Mouse (Mus musculus): ENCODE measurements around the gene Arntl2. TPM values are rescaled to one million over a fixed set of nuclear protein-coding genes. Genes with fewer than 3 reads are reported as not detected.
A peak's percentile ranks its signal among the peaks of the same experiment; 100 is the strongest.
"Not testable (repeated sequence)": the region's sequence is repeated elsewhere in the genome, so short reads cannot be mapped to it uniquely, and the experiment has no call there.

The Arntl2 gene
- polyA plus RNA-seq, 1 experiment from 2014 or later, result 2.9 TPM

GRCm38 (mm10) chr6:146770808-146771207 is 25.0 kb upstream of the Arntl2 start:
- Histone ChIP-seq H3K27me3 (ENCODE audit: control insufficient read depth, insufficient read depth, low read length) (no peaks in the 10 kb centered on the region), H3K9ac (ENCODE audit: low read length) (no peak overlapping the region), H3K9me3 (replicated peaks; ENCODE audit: control insufficient read depth, low read length) (no peaks in the 10 kb centered on the region), H3K27ac (ENCODE audit: low read length) (no peak overlapping the region), H3K4me3 (ENCODE audit: low read length) (no peak overlapping the region), H3K4me2 (ENCODE audit: low read depth, low read length) (no peak overlapping the region), H3K36me3 (ENCODE audit: control insufficient read depth, insufficient read depth) (peaks cover 53% of the 10 kb centered on the region), H3K4me1 (ENCODE audit: control insufficient read depth, insufficient read depth, low read length) (no peaks in the 10 kb centered on the region)
- 82% methylated on average over 5 of the region's 5 CpGs for WGBS
- ATAC-seq (replicated peaks; ENCODE audit: extremely low read depth, insufficient read depth, low FRiP score), result no peak

GRCm38 (mm10) chr6:146775864-146776263 is 20.0 kb upstream of the Arntl2 start:
- not testable (repeated sequence) for H3K27ac ChIP-seq (ENCODE audit: low read length); H3K4me2 ChIP-seq (ENCODE audit: low read depth, low read length); ATAC-seq (replicated peaks; ENCODE audit: extremely low read depth, insufficient read depth, low FRiP score); H3K9ac ChIP-seq (ENCODE audit: low read length); H3K27me3 ChIP-seq (ENCODE audit: control insufficient read depth, insufficient read depth, low read length); H3K9me3 ChIP-seq (replicated peaks; ENCODE audit: control insufficient read depth, low read length); H3K4me3 ChIP-seq (ENCODE audit: low read length)
- Histone ChIP-seq H3K36me3 (ENCODE audit: control insufficient read depth, insufficient read depth) (peaks cover 27% of the 10 kb centered on the region), H3K4me1 (ENCODE audit: control insufficient read depth, insufficient read depth, low read length) (peaks cover 14% of the 10 kb centered on the region)
- 66% methylated on average over 8 of the region's 8 CpGs for WGBS

- peak; percentile 76 for ATAC-seq (replicated peaks; ENCODE audit: extremely low read depth, insufficient read depth, low FRiP score)
- 0 out of 2 replicates have a peak overlapping the region, but pooled peaks have one; percentile 16 for H3K27ac ChIP-seq (ENCODE audit: low read length)
Observed at GRCm38 (mm10) chr6:146776610-146777389, 19.1 kb upstream of the Arntl2 start.

GRCm38 (mm10) chr6:146778055-146778454 is 17.8 kb upstream of the Arntl2 start:
- Histone ChIP-seq H3K9ac (ENCODE audit: low read length) (no peak overlapping the region), H3K36me3 (ENCODE audit: control insufficient read depth, insufficient read depth) (peaks cover 19% of the 10 kb centered on the region), H3K27ac (ENCODE audit: low read length) (no peak overlapping the region; the same call in 1 of the 2 replicates), H3K27me3 (ENCODE audit: control insufficient read depth, insufficient read depth, low read length) (no peaks in the 10 kb centered on the region), H3K4me1 (ENCODE audit: control insufficient read depth, insufficient read depth, low read length) (peaks cover 14% of the 10 kb centered on the region), H3K4me2 (ENCODE audit: low read depth, low read length) (no peak overlapping the region), H3K4me3 (ENCODE audit: low read length) (no peak overlapping the region), H3K9me3 (replicated peaks; ENCODE audit: control insufficient read depth, low read length) (no peaks in the 10 kb centered on the region)
- WGBS, result 48% methylated on average over 3 of the region's 3 CpGs
- no peak for ATAC-seq (replicated peaks; ENCODE audit: extremely low read depth, insufficient read depth, low FRiP score)

More at GRCm38 (mm10) chr6:146776610-146777389, 19.1 kb upstream of the Arntl2 start:
- no peak overlapping the region for H3K4me2 ChIP-seq (ENCODE audit: low read depth, low read length)
- no peaks in the 10 kb centered on the region for H3K27me3 ChIP-seq (ENCODE audit: control insufficient read depth, insufficient read depth, low read length)
- no peaks in the 10 kb centered on the region for H3K9me3 ChIP-seq (replicated peaks; ENCODE audit: control insufficient read depth, low read length)
- peaks cover 14% of the 10 kb centered on the region for H3K4me1 ChIP-seq (ENCODE audit: control insufficient read depth, insufficient read depth, low read length)
- H3K36me3 ChIP-seq (ENCODE audit: control insufficient read depth, insufficient read depth), result peaks cover 23% of the 10 kb centered on the region
- H3K9ac ChIP-seq (ENCODE audit: low read length), result no peak overlapping the region; the same call in 1 of the 2 replicates
- 15% methylated on average over 2 of the region's 2 CpGs for WGBS
- no peak overlapping the region for H3K4me3 ChIP-seq (ENCODE audit: low read length)

- H3K36me3 ChIP-seq (ENCODE audit: control insufficient read depth, insufficient read depth), result peaks cover 9% of the 10 kb centered on the region; the same call in 1 of the 2 replicates
- 0 out of 2 replicates have a peak, but pooled peaks cover 4% of the 10 kb centered on the region for H3K9me3 ChIP-seq (replicated peaks; ENCODE audit: control insufficient read depth, low read length)
- no peak overlapping the region for H3K4me3 ChIP-seq (ENCODE audit: low read length)
- 88% methylated on average over 3 of the region's 3 CpGs for WGBS
- no peaks in the 10 kb centered on the region for H3K27me3 ChIP-seq (ENCODE audit: control insufficient read depth, insufficient read depth, low read length)
- H3K4me1 ChIP-seq (ENCODE audit: control insufficient read depth, insufficient read depth, low read length), result peaks cover 10% of the 10 kb centered on the region
- H3K9ac ChIP-seq (ENCODE audit: low read length), result no peak overlapping the region
- H3K27ac ChIP-seq (ENCODE audit: low read length), result no peak overlapping the region
- ATAC-seq (replicated peaks; ENCODE audit: extremely low read depth, insufficient read depth, low FRiP score), result no peak
- no peak overlapping the region for H3K4me2 ChIP-seq (ENCODE audit: low read depth, low read length)
Observed at GRCm38 (mm10) chr6:146781566-146781965, 14.3 kb upstream of the Arntl2 start.

GRCm38 (mm10) chr6:146793527-146793926 is 2.3 kb upstream of the Arntl2 start:
- no peaks in the 10 kb centered on the region for H3K36me3 ChIP-seq (ENCODE audit: control insufficient read depth, insufficient read depth)
- no peaks in the 10 kb centered on the region for H3K27me3 ChIP-seq (ENCODE audit: control insufficient read depth, insufficient read depth, low read length)
- ATAC-seq (replicated peaks; ENCODE audit: extremely low read depth, insufficient read depth, low FRiP score), result no peak
- 0 out of 2 replicates have a peak, but pooled peaks cover 2% of the 10 kb centered on the region for H3K4me1 ChIP-seq (ENCODE audit: control insufficient read depth, insufficient read depth, low read length)
- H3K27ac ChIP-seq (ENCODE audit: low read length), result no peak overlapping the region
- no peak overlapping the region for H3K4me2 ChIP-seq (ENCODE audit: low read depth, low read length)
- H3K4me3 ChIP-seq (ENCODE audit: low read length), result no peak overlapping the region
- no peaks in the 10 kb centered on the region for H3K9me3 ChIP-seq (replicated peaks; ENCODE audit: control insufficient read depth, low read length)
- no peak overlapping the region for H3K9ac ChIP-seq (ENCODE audit: low read length)
- 53% methylated on average over 3 of the region's 3 CpGs for WGBS

- H3K27me3 ChIP-seq (ENCODE audit: control insufficient read depth, insufficient read depth, low read length), result no peaks in the 10 kb centered on the region
- H3K9me3 ChIP-seq (replicated peaks; ENCODE audit: control insufficient read depth, low read length), result no peaks in the 10 kb centered on the region
- H3K4me1 ChIP-seq (ENCODE audit: control insufficient read depth, insufficient read depth, low read length), result 0 out of 2 replicates have a peak, but pooled peaks cover 2% of the 10 kb centered on the region
- H3K27ac ChIP-seq (ENCODE audit: low read length), result no peak overlapping the region
- H3K9ac ChIP-seq (ENCODE audit: low read length), result peak overlapping the region; percentile 80
- no peaks in the 10 kb centered on the region for H3K36me3 ChIP-seq (ENCODE audit: control insufficient read depth, insufficient read depth)
- H3K4me3 ChIP-seq (ENCODE audit: low read length), result peak overlapping the region; percentile 68
- 7% methylated on average over 22 of the region's 22 CpGs for WGBS
- peak; percentile 24 for ATAC-seq (replicated peaks; ENCODE audit: extremely low read depth, insufficient read depth, low FRiP score)
- H3K4me2 ChIP-seq (ENCODE audit: low read depth, low read length), result peak overlapping the region; percentile 96
Observed at GRCm38 (mm10) chr6:146795166-146795923, 510 bp upstream of the Arntl2 start.

GRCm38 (mm10) chr6:146797446-146797845 is 1.6 kb downstream of the Arntl2 start:
- ATAC-seq (replicated peaks; ENCODE audit: extremely low read depth, insufficient read depth, low FRiP score), result no peak
- Histone ChIP-seq H3K9me3 (replicated peaks; ENCODE audit: control insufficient read depth, low read length) (no peaks in the 10 kb centered on the region), H3K9ac (ENCODE audit: low read length) (no peak overlapping the region), H3K4me1 (ENCODE audit: control insufficient read depth, insufficient read depth, low read length) (0 out of 2 replicates have a peak, but pooled peaks cover 2% of the 10 kb centered on the region), H3K27ac (ENCODE audit: low read length) (no peak overlapping the region), H3K36me3 (ENCODE audit: control insufficient read depth, insufficient read depth) (no peaks in the 10 kb centered on the region), H3K27me3 (ENCODE audit: control insufficient read depth, insufficient read depth, low read length) (no peaks in the 10 kb centered on the region), H3K4me3 (ENCODE audit: low read length) (no peak overlapping the region), H3K4me2 (ENCODE audit: low read depth, low read length) (no peak overlapping the region)
- 61% methylated on average over 5 of the region's 5 CpGs for WGBS

GRCm38 (mm10) chr6:146809991-146810390 is 14.1 kb downstream of the Arntl2 start:
- Histone ChIP-seq H3K27ac (ENCODE audit: low read length) (no peak overlapping the region), H3K4me3 (ENCODE audit: low read length) (no peak overlapping the region), H3K9ac (ENCODE audit: low read length) (no peak overlapping the region), H3K36me3 (ENCODE audit: control insufficient read depth, insufficient read depth) (peaks cover 7% of the 10 kb centered on the region; the same call in 1 of the 2 replicates), H3K27me3 (ENCODE audit: control insufficient read depth, insufficient read depth, low read length) (no peaks in the 10 kb centered on the region), H3K4me2 (ENCODE audit: low read depth, low read length) (no peak overlapping the region), H3K9me3 (replicated peaks; ENCODE audit: control insufficient read depth, low read length) (no peaks in the 10 kb centered on the region), H3K4me1 (ENCODE audit: control insufficient read depth, insufficient read depth, low read length) (no peaks in the 10 kb centered on the region)
- WGBS, result 78% methylated on average over 6 of the region's 6 CpGs
- ATAC-seq (replicated peaks; ENCODE audit: extremely low read depth, insufficient read depth, low FRiP score), result no peak
